Mouse (Mus musculus): ENCODE results near the gene Vpreb2. TPM values are rescaled to one million over a fixed set of nuclear protein-coding genes. Genes with fewer than 3 reads are reported as not detected.
"Not testable (repeated sequence)": the region's sequence is repeated elsewhere in the genome, so short reads cannot be mapped to it uniquely, and the experiment has no call there.

The Vpreb2 gene
- polyA plus RNA-seq, 1 experiment from 2014 or later: not detected

- no peak overlapping the region for H3K9ac ChIP-seq
- no peak for ATAC-seq
- H3K27me3 ChIP-seq (replicated peaks): no peaks in the 10 kb centered on the region
- H3K27ac ChIP-seq: no peak overlapping the region
- no peak overlapping the region for H3K4me2 ChIP-seq (replicated peaks)
- H3K4me3 ChIP-seq (replicated peaks): no peak overlapping the region
- no peaks in the 10 kb centered on the region for H3K9me3 ChIP-seq
- 65% methylated on average over 4 of the region's 4 CpGs for WGBS
- H3K4me1 ChIP-seq (replicated peaks): no peaks in the 10 kb centered on the region
- H3K36me3 ChIP-seq: no peaks in the 10 kb centered on the region
These were observed 30.2 kb upstream of the Vpreb2 start for GRCm38 (mm10) chr16:17950068-17950467.

- Histone ChIP-seq H3K4me1 (replicated peaks) (no peaks in the 10 kb centered on the region), H3K36me3 (no peaks in the 10 kb centered on the region), H3K4me3 (replicated peaks) (no peak overlapping the region), H3K27me3 (replicated peaks) (no peaks in the 10 kb centered on the region), H3K9ac (no peak overlapping the region), H3K4me2 (replicated peaks) (no peak overlapping the region), H3K9me3 (no peaks in the 10 kb centered on the region), H3K27ac (no peak overlapping the region)
- 88% methylated on average over 3 of the region's 4 CpGs for WGBS
- no peak for ATAC-seq
These were observed 28.6 kb upstream of the Vpreb2 start for GRCm38 (mm10) chr16:17951618-17952017.

- not testable (repeated sequence) for H3K4me3 ChIP-seq (replicated peaks); H3K4me1 ChIP-seq (replicated peaks); H3K36me3 ChIP-seq; H3K9ac ChIP-seq; H3K9me3 ChIP-seq; H3K27me3 ChIP-seq (replicated peaks); H3K4me2 ChIP-seq (replicated peaks); ATAC-seq; H3K27ac ChIP-seq
- WGBS: 96% methylated on average over 17 of the region's 17 CpGs
These were observed 24.1 kb upstream of the Vpreb2 start for GRCm38 (mm10) chr16:17956052-17956638.

- H3K4me2 ChIP-seq (replicated peaks): no peak overlapping the region
- no peak for ATAC-seq
- H3K27ac ChIP-seq: no peak overlapping the region
- 83% methylated on average over 7 of the region's 7 CpGs for WGBS
- H3K9me3 ChIP-seq: no peaks in the 10 kb centered on the region
- H3K36me3 ChIP-seq: no peaks in the 10 kb centered on the region
- H3K4me3 ChIP-seq (replicated peaks): no peak overlapping the region
- no peak overlapping the region for H3K9ac ChIP-seq
- H3K4me1 ChIP-seq (replicated peaks): no peaks in the 10 kb centered on the region
- H3K27me3 ChIP-seq (replicated peaks): no peaks in the 10 kb centered on the region
These were observed 18.1 kb upstream of the Vpreb2 start for GRCm38 (mm10) chr16:17962091-17962490.

- H3K4me3 ChIP-seq (replicated peaks): no peak overlapping the region
These were observed 8.4 kb upstream of the Vpreb2 start for GRCm38 (mm10) chr16:17971853-17972252.

GRCm38 (mm10) chr16:17977840-17978239 lies 2.4 kb upstream of the Vpreb2 start:
- 63% methylated on average over 7 of the region's 7 CpGs for WGBS
- H3K9ac ChIP-seq: not testable (repeated sequence)

More at GRCm38 (mm10) chr16:17971853-17972252, 8.4 kb upstream of the Vpreb2 start:
- H3K36me3 ChIP-seq: no peaks in the 10 kb centered on the region
- no peak overlapping the region for H3K27ac ChIP-seq
- H3K9me3 ChIP-seq: no peaks in the 10 kb centered on the region
- no peaks in the 10 kb centered on the region for H3K4me1 ChIP-seq (replicated peaks)
- no peak for ATAC-seq
- WGBS: 71% methylated on average over 5 of the region's 5 CpGs
- H3K4me2 ChIP-seq (replicated peaks): no peak overlapping the region
- H3K9ac ChIP-seq: no peak overlapping the region
- H3K27me3 ChIP-seq (replicated peaks): no peaks in the 10 kb centered on the region

GRCm38 (mm10) chr16:17983201-17983600 lies 3.0 kb downstream of the Vpreb2 start:
- Histone ChIP-seq H3K4me2 (replicated peaks) (no peak overlapping the region), H3K4me1 (replicated peaks) (no peaks in the 10 kb centered on the region), H3K27me3 (replicated peaks) (no peaks in the 10 kb centered on the region), H3K36me3 (no peaks in the 10 kb centered on the region), H3K4me3 (replicated peaks) (no peak overlapping the region), H3K9me3 (no peaks in the 10 kb centered on the region), H3K9ac (no peak overlapping the region), H3K27ac (no peak overlapping the region)
- 82% methylated on average over 2 of the region's 2 CpGs for WGBS
- ATAC-seq: no peak

More at GRCm38 (mm10) chr16:17977840-17978239, 2.4 kb upstream of the Vpreb2 start:
- H3K36me3 ChIP-seq; H3K27ac ChIP-seq; H3K4me1 ChIP-seq (replicated peaks); H3K4me3 ChIP-seq (replicated peaks); H3K4me2 ChIP-seq (replicated peaks); H3K27me3 ChIP-seq (replicated peaks); H3K9me3 ChIP-seq; ATAC-seq: not testable (repeated sequence)

- Histone ChIP-seq H3K27ac (no peak overlapping the region), H3K4me3 (replicated peaks) (no peak overlapping the region), H3K4me1 (replicated peaks) (no peaks in the 10 kb centered on the region), H3K36me3 (no peaks in the 10 kb centered on the region), H3K4me2 (replicated peaks) (no peak overlapping the region), H3K9me3 (no peaks in the 10 kb centered on the region), H3K9ac (no peak overlapping the region), H3K27me3 (replicated peaks) (no peaks in the 10 kb centered on the region)
- 53% methylated on average over 5 of the region's 5 CpGs for WGBS
- no peak for ATAC-seq
These were observed 4.0 kb downstream of the Vpreb2 start for GRCm38 (mm10) chr16:17984231-17984630.

GRCm38 (mm10) chr16:17985078-17985477 lies 4.8 kb downstream of the Vpreb2 start:
- H3K9me3 ChIP-seq: 0 out of 2 replicates have a peak, but pooled peaks cover under 1% of the 10 kb centered on the region
- no peak overlapping the region for H3K9ac ChIP-seq
- WGBS: 68% methylated on average over 5 of the region's 5 CpGs
- no peak for ATAC-seq
- no peaks in the 10 kb centered on the region for H3K4me1 ChIP-seq (replicated peaks)
- H3K27me3 ChIP-seq (replicated peaks): no peaks in the 10 kb centered on the region
- no peaks in the 10 kb centered on the region for H3K36me3 ChIP-seq
- H3K27ac ChIP-seq: no peak overlapping the region
- H3K4me2 ChIP-seq (replicated peaks): no peak overlapping the region
- no peak overlapping the region for H3K4me3 ChIP-seq (replicated peaks)

- 54% methylated on average over 10 of the region's 10 CpGs for WGBS
- Histone ChIP-seq H3K27me3 (replicated peaks) (no peaks in the 10 kb centered on the region), H3K9ac (no peak overlapping the region), H3K27ac (no peak overlapping the region), H3K36me3 (no peaks in the 10 kb centered on the region), H3K4me3 (replicated peaks) (no peak overlapping the region), H3K9me3 (peaks cover 6% of the 10 kb centered on the region; the same call in 1 of the 2 replicates), H3K4me2 (replicated peaks) (no peak overlapping the region), H3K4me1 (replicated peaks) (no peaks in the 10 kb centered on the region)
- ATAC-seq: 0 out of 2 replicates have a peak, but pooled peaks have one; percentile 59
These were observed 6.4 kb downstream of the Vpreb2 start for GRCm38 (mm10) chr16:17986456-17987132.

- Histone ChIP-seq H3K27ac (no peak overlapping the region), H3K9ac (no peak overlapping the region), H3K36me3 (no peaks in the 10 kb centered on the region), H3K4me3 (replicated peaks) (no peak overlapping the region), H3K9me3 (peaks cover 6% of the 10 kb centered on the region; the same call in 1 of the 2 replicates), H3K4me2 (replicated peaks) (no peak overlapping the region), H3K27me3 (replicated peaks) (no peaks in the 10 kb centered on the region), H3K4me1 (replicated peaks) (no peaks in the 10 kb centered on the region)
- 78% methylated on average over 1 of the region's 1 CpGs for WGBS
- no peak for ATAC-seq
These were observed 7.5 kb downstream of the Vpreb2 start for GRCm38 (mm10) chr16:17987703-17988102.

GRCm38 (mm10) chr16:17992321-17992720 lies 12.1 kb downstream of the Vpreb2 start:
- 96% methylated on average over 16 of the region's 16 CpGs for WGBS

GRCm38 (mm10) chr16:17999668-18000067 lies 19.4 kb downstream of the Vpreb2 start:
- Histone ChIP-seq H3K9ac (no peak overlapping the region), H3K4me3 (replicated peaks) (no peak overlapping the region), H3K27me3 (replicated peaks) (no peaks in the 10 kb centered on the region), H3K36me3 (no peaks in the 10 kb centered on the region), H3K4me2 (replicated peaks) (no peak overlapping the region), H3K9me3 (no peaks in the 10 kb centered on the region), H3K4me1 (replicated peaks) (no peaks in the 10 kb centered on the region), H3K27ac (no peak overlapping the region)
- WGBS: 87% methylated on average over 5 of the region's 5 CpGs
- no peak for ATAC-seq

More at GRCm38 (mm10) chr16:17992321-17992720, 12.1 kb downstream of the Vpreb2 start:
- not testable (repeated sequence) for H3K36me3 ChIP-seq; H3K27ac ChIP-seq; H3K4me3 ChIP-seq (replicated peaks); ATAC-seq; H3K4me2 ChIP-seq (replicated peaks); H3K9ac ChIP-seq; H3K9me3 ChIP-seq; H3K4me1 ChIP-seq (replicated peaks); H3K27me3 ChIP-seq (replicated peaks)
